Mouse (Mus musculus) neural tube, embryonic 15.5 days (tissue): Measurements from ENCODE around the gene Chd9. TPM values are rescaled to one million over a fixed set of nuclear protein-coding genes. Genes with fewer than 3 reads are reported as not detected.
"Not testable (repeated sequence)": the region's sequence is repeated elsewhere in the genome, so short reads cannot be mapped to it uniquely, and the experiment has no call there.

Source experiments
- ATAC-seq: fragments of 200-750 bp; cut with Nextera tagmentation; 2 replicates; pipeline ENCODE4 v1.8.0; 2017; ENCODE audit warnings: mild to moderate bottlenecking, moderate TSS enrichment, moderate library complexity; ENCODE audit not compliant: low FRiP score
- H3K27ac ChIP-seq: fragments of 300-500 bp; sonication (generic); replicated peaks from 2 replicates; pipeline ENCODE4 v1.5.1; 2015; ENCODE audit warnings: mild to moderate bottlenecking, inconsistent platforms
- H3K27me3 ChIP-seq: fragments of 300-500 bp; sonication (generic); replicated peaks from 2 replicates; pipeline ENCODE4 v1.6.1; 2015; ENCODE audit warnings: inconsistent platforms
- H3K36me3 ChIP-seq: fragments of 300-500 bp; sonication (generic); 2 replicates; pipeline ENCODE4 v1.6.1; 2015; ENCODE audit warnings: inconsistent platforms
- H3K4me1 ChIP-seq: fragments of 300-500 bp; sonication (generic); 2 replicates; pipeline ENCODE4 v1.6.1; 2015; ENCODE audit warnings: inconsistent platforms
- H3K4me2 ChIP-seq: fragments of 300-500 bp; sonication (generic); 2 replicates; pipeline ENCODE4 v1.6.1; 2015; ENCODE audit warnings: inconsistent platforms, mild to moderate bottlenecking, moderate library complexity
- H3K4me3 ChIP-seq: fragments of 300-500 bp; sonication (generic); replicated peaks from 2 replicates; pipeline ENCODE4 v1.5.1; 2015; ENCODE audit warnings: mild to moderate bottlenecking, inconsistent platforms
- H3K9ac ChIP-seq: fragments of 300-500 bp; sonication (generic); replicated peaks from 2 replicates; pipeline ENCODE4 v1.6.1; 2015; ENCODE audit warnings: mild to moderate bottlenecking, inconsistent platforms
- H3K9me3 ChIP-seq: fragments of 300-500 bp; sonication (generic); replicated peaks from 2 replicates; pipeline ENCODE4 v1.6.1; 2016; ENCODE audit warnings: inconsistent platforms
- WGBS: fragments of 180-500 bp; shearing (Covaris S2); methylation state at CpG from one replicate; pipeline ENCODE4 v1.1.7; 2015; ENCODE audit warnings: mixed read lengths; 5-methylcytosine and 5-hydroxymethylcytosine counted together
- polyA plus RNA-seq: library from polyadenylated mRNA; unstranded; fragments of >200 nt; fragmentation: Nextera tagmentation; extraction: Ambion mirVana; gene quantifications from 2 replicates; pipeline ENCODE4 v1.2.1, GENCODE M21; 2015

The Chd9 gene
- polyA plus RNA-seq, 1 experiment from 2014 or later, result 80.6 TPM

DNA sequence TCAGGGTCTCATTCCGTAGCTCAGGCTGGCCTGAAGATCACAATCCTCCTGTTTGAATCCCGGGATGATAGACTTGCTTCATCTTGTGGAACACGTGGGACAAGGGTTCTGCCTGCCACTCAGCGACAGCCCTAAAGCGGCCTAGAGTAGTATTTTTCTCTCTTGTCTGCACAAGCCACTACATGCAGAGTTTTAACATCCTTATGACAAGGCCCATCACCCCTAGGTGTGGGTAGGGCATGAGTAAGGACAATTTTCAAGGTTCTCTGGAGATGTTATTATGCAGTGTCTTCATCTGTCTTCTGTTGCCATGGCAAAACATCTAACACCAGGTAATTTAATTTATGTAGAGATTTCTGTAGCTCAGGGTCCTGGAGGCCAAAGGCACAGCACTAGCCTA, 69.2 kb downstream of the Chd9 start:
- Histone ChIP-seq H3K27me3 (no peaks in the 10 kb centered on the region), H3K9me3 (no peaks in the 10 kb centered on the region), H3K27ac (no peak overlapping the region), H3K9ac (no peak overlapping the region), H3K4me3 (no peak overlapping the region), H3K4me1 (peaks cover 5% of the 10 kb centered on the region; the same call in 1 of the 2 replicates), H3K36me3 (no peaks in the 10 kb centered on the region), H3K4me2 (no peak overlapping the region)
- no peak for ATAC-seq
- WGBS, result 70% methylated on average over 5 of the region's 5 CpGs

DNA sequence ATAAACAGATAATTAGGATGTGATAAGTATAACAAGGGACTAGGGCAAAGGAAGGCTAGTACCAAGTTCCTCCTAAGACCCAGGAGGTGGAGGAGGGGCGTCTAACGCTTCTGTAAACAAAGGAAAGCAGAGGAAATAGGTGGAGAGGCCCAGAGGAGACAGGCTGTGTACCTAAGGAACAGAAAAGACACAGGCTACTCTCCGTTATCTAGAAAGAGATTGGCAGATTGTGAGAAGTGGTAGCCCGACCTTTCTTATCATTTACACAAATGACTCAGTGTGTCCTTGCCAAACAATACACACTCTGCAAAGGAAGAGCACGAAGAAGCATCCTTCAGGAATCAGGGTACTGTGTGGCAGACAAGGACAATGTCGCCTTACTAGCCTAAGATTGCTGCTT, 70.4 kb downstream of the Chd9 start:
- no peaks in the 10 kb centered on the region for H3K27me3 ChIP-seq
- no peak overlapping the region for H3K4me3 ChIP-seq
- no peak overlapping the region for H3K4me2 ChIP-seq
- H3K27ac ChIP-seq, result no peak overlapping the region
- 47% methylated on average over 6 of the region's 6 CpGs for WGBS
- no peaks in the 10 kb centered on the region for H3K36me3 ChIP-seq
- H3K9me3 ChIP-seq, result no peaks in the 10 kb centered on the region
- H3K4me1 ChIP-seq, result peaks cover 5% of the 10 kb centered on the region; the same call in 1 of the 2 replicates
- H3K9ac ChIP-seq, result no peak overlapping the region
- no peak for ATAC-seq

DNA sequence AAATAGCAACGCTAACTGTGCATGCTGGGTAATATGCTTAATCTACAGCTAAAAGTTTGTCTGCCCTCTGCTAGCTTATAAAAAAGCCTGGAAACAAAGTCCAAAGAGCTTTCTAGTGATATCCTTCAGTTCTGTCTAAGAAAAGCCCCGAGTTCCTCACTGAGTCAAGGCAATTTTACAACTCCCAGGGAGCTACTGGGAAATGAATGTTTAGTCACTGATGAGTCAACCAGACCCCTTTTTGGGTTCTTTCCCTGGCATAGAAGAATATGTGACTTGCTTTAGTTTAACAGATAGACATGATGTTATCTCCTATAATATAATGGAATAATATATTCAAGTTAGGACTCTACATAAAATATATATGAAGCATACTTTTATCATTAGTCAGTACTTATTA, 73.8 kb downstream of the Chd9 start:
- H3K36me3 ChIP-seq, result no peaks in the 10 kb centered on the region
- no peak overlapping the region for H3K27ac ChIP-seq
- H3K9me3 ChIP-seq, result no peaks in the 10 kb centered on the region
- H3K27me3 ChIP-seq, result no peaks in the 10 kb centered on the region
- ATAC-seq, result no peak
- H3K4me1 ChIP-seq, result peaks cover 3% of the 10 kb centered on the region; the same call in 1 of the 2 replicates
- H3K9ac ChIP-seq, result no peak overlapping the region
- no peak overlapping the region for H3K4me2 ChIP-seq
- no peak overlapping the region for H3K4me3 ChIP-seq
- 72% methylated on average over 2 of the region's 2 CpGs for WGBS

DNA sequence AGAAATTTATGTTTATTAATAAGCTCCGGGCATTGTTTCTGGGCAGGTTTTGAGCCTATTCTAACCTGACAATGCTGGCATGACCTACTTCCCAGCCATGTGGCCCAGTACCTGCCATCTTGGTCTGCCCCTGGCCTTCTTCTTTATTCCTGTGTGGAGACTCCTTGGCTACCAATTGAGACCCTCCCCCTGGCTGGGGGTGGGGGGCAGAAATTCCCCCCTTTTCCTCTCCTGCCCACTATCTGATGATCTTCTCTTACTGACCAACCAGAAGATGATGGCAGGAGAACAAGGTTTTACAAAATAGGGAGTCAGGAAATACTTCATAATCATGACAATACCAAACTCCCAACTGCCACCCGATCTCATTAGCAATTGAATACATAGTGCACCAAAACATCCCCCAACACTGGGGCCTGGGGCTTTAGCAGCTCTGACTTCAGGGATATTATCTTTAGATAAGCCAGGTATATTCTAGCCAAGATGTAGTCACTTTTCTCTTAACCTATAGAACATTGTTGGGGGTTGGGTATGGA, 76.1 kb downstream of the Chd9 start:
- Histone ChIP-seq H3K4me1 (peaks cover 11% of the 10 kb centered on the region), H3K36me3 (no peaks in the 10 kb centered on the region), H3K27me3 (no peaks in the 10 kb centered on the region), H3K4me2 (no peak overlapping the region), H3K4me3 (no peak overlapping the region), H3K27ac (no peak overlapping the region), H3K9ac (no peak overlapping the region), H3K9me3 (no peaks in the 10 kb centered on the region)
- WGBS, result 73% methylated on average over 2 of the region's 2 CpGs
- no peak for ATAC-seq

DNA sequence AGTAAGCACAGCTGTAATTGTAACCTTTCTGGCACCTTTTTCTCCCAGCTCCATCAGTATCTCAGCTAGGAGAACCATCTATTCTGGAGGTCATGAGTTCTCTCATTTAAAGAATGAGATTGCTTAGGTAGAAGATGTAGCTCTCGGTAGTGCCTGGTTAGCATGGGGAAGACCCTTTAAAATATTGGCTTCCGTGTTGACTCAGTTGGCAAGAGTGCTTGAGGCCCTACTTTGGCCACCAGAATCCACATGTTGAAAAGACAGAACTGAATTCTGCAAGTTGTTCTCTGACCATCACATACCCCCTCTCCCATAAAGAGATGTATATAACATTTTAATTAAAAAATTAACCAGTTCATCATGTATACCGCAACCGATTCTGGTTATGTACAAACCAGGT, 78.8 kb downstream of the Chd9 start:
- WGBS, result 94% methylated on average over 4 of the region's 4 CpGs

DNA sequence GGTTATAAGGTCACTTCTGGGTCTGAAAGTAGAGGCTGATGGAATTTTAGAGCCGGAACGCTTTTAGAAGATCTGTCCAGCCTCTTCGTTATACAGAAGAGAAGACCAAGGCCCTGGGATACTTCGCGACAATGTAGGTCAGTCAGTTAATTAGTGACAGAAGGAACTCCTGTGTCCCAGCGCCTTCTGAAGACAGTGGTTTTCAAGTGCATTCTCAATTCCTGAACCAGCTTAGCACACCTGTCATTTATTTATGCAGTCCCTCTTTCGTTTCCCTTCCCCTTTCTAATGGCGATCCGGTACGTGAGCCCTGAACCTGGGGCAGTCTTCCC, 79.3 kb downstream of the Chd9 start:
- Histone ChIP-seq H3K9ac (peak overlapping the region; percentile 71), H3K36me3 (no peaks in the 10 kb centered on the region), H3K27me3 (no peaks in the 10 kb centered on the region), H3K4me3 (peak overlapping the region; percentile 84), H3K27ac (peak overlapping the region; percentile 92), H3K4me2 (peak overlapping the region; percentile 90), H3K4me1 (peaks cover 18% of the 10 kb centered on the region), H3K9me3 (no peaks in the 10 kb centered on the region)
- 19% methylated on average over 10 of the region's 10 CpGs for WGBS
- 0 out of 2 replicates have a peak, but pooled peaks have one; percentile 1 for ATAC-seq

More for the DNA sequence above, 78.8 kb downstream of the Chd9 start:
- peak overlapping the region; percentile 84; the same call in 1 of the 2 replicates for H3K4me3 ChIP-seq
- peaks cover 18% of the 10 kb centered on the region for H3K4me1 ChIP-seq
- H3K27ac ChIP-seq, result no peak overlapping the region
- no peak overlapping the region for H3K9ac ChIP-seq
- no peaks in the 10 kb centered on the region for H3K36me3 ChIP-seq
- H3K9me3 ChIP-seq, result no peaks in the 10 kb centered on the region
- no peak for ATAC-seq
- H3K27me3 ChIP-seq, result no peaks in the 10 kb centered on the region
- H3K4me2 ChIP-seq, result peak overlapping the region; percentile 90

DNA sequence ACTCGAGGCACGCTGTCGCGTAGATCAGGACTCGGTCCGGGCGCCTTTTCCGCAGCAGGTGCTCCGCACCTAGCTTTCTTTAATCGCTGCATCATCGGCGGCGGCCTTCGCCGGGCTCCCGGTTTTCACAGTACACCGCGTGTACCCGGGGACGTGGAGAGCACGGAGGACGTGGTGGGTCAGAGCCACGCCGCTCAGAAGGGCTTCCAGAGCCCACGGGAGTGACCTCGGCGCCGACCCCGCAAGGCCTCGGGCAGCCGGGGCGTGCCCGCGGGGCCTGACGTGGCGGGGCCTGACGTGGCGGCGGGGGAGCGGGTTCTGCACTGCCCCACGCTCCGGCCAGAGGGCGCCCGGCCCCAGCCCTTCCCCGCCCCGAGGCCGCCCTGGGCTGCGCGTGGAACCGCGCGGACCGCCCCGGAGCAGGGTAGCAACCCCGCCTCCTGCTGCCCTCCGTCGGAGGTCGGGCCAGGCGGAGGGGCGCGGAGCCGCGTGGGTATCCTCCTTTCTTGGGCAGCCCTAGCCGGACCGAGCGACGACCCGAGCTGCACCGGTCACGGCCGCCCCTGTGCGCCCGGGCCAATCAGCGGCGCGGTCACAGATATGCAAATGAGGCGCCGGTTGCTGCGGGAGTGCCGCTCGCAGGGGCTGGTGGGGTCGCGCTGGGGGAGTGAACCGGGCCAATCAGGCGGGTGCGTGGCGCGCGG, 79.8 kb downstream of the Chd9 start:
- H3K36me3 ChIP-seq, result no peaks in the 10 kb centered on the region
- peak overlapping the region; percentile 71 for H3K9ac ChIP-seq
- peak overlapping the region; percentile 84 for H3K4me3 ChIP-seq
- ATAC-seq, result peak; percentile 97
- peak overlapping the region; percentile 92 for H3K27ac ChIP-seq
- H3K4me2 ChIP-seq, result peak overlapping the region; percentile 90
- WGBS, result under 1% methylated on average over 79 of the region's 89 CpGs
- no peaks in the 10 kb centered on the region for H3K27me3 ChIP-seq
- H3K9me3 ChIP-seq, result no peaks in the 10 kb centered on the region
- H3K4me1 ChIP-seq, result peaks cover 18% of the 10 kb centered on the region

DNA sequence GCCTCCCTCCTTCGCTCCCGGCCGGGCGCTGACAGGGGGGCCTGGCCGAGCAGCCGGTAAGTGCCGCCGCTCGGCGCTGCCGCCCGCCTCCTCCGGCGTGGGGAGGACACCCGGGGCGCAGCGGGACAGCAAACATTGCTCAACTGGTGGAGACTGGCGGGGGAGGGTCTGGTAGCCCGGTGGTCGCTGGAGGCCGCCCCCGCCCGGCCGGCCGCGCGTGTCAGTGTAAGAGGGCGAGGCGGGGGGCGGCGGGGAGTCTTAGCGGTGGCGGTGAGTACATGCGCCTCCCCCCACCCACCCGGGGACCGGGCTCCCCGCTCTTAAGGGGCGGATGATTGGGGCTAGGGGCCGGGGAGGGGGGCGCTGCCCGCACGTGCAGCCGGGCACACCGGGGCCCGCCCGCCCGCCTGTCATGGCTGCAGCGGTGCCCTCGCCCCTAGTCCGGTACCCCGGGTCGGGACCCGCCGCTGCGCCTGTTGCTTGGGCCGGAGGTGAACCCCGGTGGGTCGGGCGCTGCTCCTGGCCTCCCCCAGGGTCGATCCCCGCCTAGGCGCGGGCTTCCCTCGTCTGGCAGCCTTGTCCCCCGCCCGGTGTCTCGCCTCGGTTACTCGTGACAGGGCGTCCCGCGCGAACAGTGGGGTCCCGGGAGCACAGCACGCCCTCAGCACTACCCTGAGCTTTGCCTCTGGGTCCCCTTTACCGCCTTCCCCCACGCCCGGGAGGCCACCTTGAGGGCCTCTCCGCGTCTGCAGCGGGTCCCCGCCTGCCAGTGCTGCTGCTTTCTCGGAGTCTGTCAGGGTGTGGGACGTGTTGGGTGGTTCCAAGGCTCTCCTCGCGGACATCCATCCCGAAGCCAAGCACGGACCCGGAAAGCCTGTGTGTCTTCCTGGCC, 80.7 kb downstream of the Chd9 start:
- Histone ChIP-seq H3K4me2 (peak overlapping the region; percentile 90), H3K4me1 (peaks cover 18% of the 10 kb centered on the region), H3K27ac (peak overlapping the region; percentile 92), H3K36me3 (no peaks in the 10 kb centered on the region), H3K9me3 (no peaks in the 10 kb centered on the region), H3K27me3 (no peaks in the 10 kb centered on the region), H3K4me3 (peak overlapping the region; percentile 84), H3K9ac (peak overlapping the region; percentile 71)
- peak; percentile 68 for ATAC-seq
- under 1% methylated on average over 79 of the region's 89 CpGs for WGBS

DNA sequence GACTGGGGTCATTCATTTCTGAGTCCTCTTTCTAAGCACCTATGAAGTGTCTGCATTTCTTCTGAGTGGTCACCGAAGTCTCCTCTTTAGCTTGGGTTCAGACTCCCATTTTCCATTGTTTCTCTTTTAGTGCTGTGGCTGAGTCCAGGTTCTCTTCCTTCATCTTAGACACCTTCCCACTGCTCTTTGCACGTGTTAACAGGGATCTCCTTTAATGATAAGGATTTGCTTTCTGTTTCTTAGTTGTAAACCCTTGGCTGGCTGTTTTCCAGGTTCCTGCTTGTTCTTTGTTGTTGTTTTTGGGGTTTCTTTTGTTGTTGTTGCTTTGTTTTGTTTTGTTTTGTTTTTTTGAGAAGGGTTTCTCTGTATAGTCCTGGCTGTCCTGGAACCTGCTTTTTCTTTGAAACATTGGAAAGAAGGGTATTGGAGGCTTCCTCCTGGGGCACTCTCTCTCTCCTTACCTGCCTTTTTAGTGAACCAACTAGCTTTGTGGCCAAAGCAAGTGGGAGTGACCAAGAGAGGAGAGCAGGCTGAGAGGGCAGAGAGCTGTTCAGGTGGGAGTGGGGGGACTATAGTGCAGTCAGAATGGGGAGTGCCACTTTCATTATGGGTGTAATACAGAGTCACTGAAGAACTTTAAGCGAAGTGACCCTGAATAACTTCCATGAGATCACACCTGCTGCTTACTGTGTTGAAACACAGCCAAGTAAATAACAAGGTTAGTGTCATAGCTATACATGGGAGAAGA, 95.2 kb downstream of the Chd9 start:
- H3K4me1 ChIP-seq, result no peaks in the 10 kb centered on the region
- no peak overlapping the region for H3K4me2 ChIP-seq
- H3K27ac ChIP-seq, result no peak overlapping the region
- H3K27me3 ChIP-seq, result no peaks in the 10 kb centered on the region
- no peak overlapping the region for H3K4me3 ChIP-seq
- H3K9ac ChIP-seq, result no peak overlapping the region
- 0 out of 2 replicates have a peak, but pooled peaks cover 4% of the 10 kb centered on the region for H3K36me3 ChIP-seq
- H3K9me3 ChIP-seq, result no peaks in the 10 kb centered on the region
- no peak for ATAC-seq
- 77% methylated on average over 3 of the region's 3 CpGs for WGBS

DNA sequence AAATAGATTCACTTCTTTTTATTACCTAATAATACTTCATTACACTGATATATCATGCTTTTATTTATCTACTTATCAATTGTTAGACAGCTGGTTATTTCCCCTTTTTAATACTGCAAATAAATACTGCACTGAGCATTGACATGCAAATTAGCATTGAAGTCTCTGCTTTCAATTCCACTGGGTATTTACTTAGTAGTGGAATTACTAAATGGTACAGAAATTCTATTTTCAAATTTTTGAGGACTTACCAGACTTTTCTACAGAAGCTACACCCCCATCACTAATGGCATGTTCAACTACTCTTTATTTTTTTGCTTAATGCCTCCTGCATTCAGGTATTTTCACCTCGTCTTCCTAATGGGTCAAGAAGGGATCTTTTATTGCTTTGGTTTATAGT, 100.3 kb downstream of the Chd9 start:
- WGBS, result 39% methylated on average over 1 of the region's 1 CpGs
- H3K36me3 ChIP-seq, result peaks cover 9% of the 10 kb centered on the region
- no peaks in the 10 kb centered on the region for H3K27me3 ChIP-seq
- no peak overlapping the region for H3K9ac ChIP-seq
- no peak for ATAC-seq
- H3K4me3 ChIP-seq, result no peak overlapping the region
- no peak overlapping the region for H3K27ac ChIP-seq
- no peak overlapping the region for H3K4me2 ChIP-seq
- H3K4me1 ChIP-seq, result no peaks in the 10 kb centered on the region
- H3K9me3 ChIP-seq, result no peaks in the 10 kb centered on the region

DNA sequence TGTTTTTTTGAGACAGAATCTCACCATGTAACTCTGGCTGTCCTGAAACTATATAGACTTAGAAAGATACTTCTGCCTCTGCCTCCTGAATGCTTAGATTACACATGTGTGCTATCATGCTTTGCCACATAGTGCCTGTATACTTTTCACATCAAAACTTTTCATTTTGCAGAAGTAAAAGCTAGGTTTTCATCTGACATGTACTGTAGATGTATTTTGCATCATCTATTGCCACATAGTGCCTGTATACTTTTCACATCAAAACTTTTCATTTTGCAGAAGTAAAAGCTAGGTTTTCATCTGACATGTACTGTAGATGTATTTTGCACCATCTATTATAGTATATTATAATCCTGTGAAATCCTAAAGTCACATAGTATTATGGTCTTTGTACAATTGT, 102.0 kb downstream of the Chd9 start:
- H3K9ac ChIP-seq, H3K4me3 ChIP-seq, H3K4me1 ChIP-seq, H3K4me2 ChIP-seq, H3K9me3 ChIP-seq, ATAC-seq, H3K27ac ChIP-seq, H3K27me3 ChIP-seq: not testable (repeated sequence)
- peaks cover 13% of the 10 kb centered on the region for H3K36me3 ChIP-seq
